Mouse (Mus musculus): ENCODE measurements around the gene Slc35e3. TPM values are rescaled to one million over a fixed set of nuclear protein-coding genes. Genes with fewer than 3 reads are reported as not detected.
A peak's percentile ranks its signal among the peaks of the same experiment; 100 is the strongest.
"Not testable (repeated sequence)": the region's sequence is repeated elsewhere in the genome, so short reads cannot be mapped to it uniquely, and the experiment has no call there.

Slc35e3 gene
- total and polyA plus RNA-seq, 3 experiments: 2.2 to 9.7 (median 5.0) TPM

- Histone ChIP-seq H3K9ac (ENCODE audit: insufficient read depth, low read depth) (no peak overlapping the region), H3K79me2 (replicated peaks; ENCODE audit: control insufficient read depth, extremely low read depth, insufficient read depth, poor library complexity, severe bottlenecking) (no peaks in the 10 kb centered on the region), H3K27me3 (replicated peaks) (no peaks in the 10 kb centered on the region), H3K9me3 (replicated peaks; ENCODE audit: low read length) (peaks cover 36% of the 10 kb centered on the region), H3K36me3 (replicated peaks in 1 of 2; ENCODE audit: control insufficient read depth in 1 of 2, insufficient read depth in 1 of 2, low read length in 1 of 2) (peaks cover 30 to 56% of the 10 kb centered on the region in 2 experiments), H3K4me2 (ENCODE audit: insufficient read depth, low read depth, poor library complexity, severe bottlenecking) (no peak overlapping the region), H3K4me1 (ENCODE audit: control insufficient read depth in 1 of 2, insufficient read depth in 2 of 2) (peaks cover 0 to 14% of the 10 kb centered on the region in 2 experiments; a peak in 2 of 4 replicates), H3K4me3 (replicated peaks in 1 of 3; ENCODE audit: low read depth in 2 of 3, low read length in 2 of 3, poor library complexity in 1 of 3) (no peak overlapping the region), H3K27ac (ENCODE audit: insufficient read depth, low read depth) (no peak overlapping the region)
- TF ChIP-seq PAX5 (IDR thresholded peaks at IDR 0.05; ENCODE audit: low read length): no peak
- TF ChIP-seq MEF2A (IDR thresholded peaks at IDR 0.05; ENCODE audit: borderline replicate concordance, low read depth, low read length): no peak
- no peak for TF ChIP-seq ZC3H11A (IDR thresholded peaks at IDR 0.05; ENCODE audit: low read depth, low read length)
- no peak for TF ChIP-seq NRF1 (IDR thresholded peaks at IDR 0.05; ENCODE audit: low read depth, low read length)
- TF ChIP-seq IRF4 (IDR thresholded peaks at IDR 0.05; ENCODE audit: low read depth, low read length): no peak
- no peak for TF ChIP-seq GABPA (IDR thresholded peaks at IDR 0.05; ENCODE audit: insufficient replicate concordance, low read depth, low read length)
- dilution Hi-C loops (cut with MboI; ENCODE audit: extremely low pct_ligation_motif_present, extremely low pct_unique_long_range_greater_than_20kb, low sequenced_read_pairs): no loop called here
- in situ Hi-C loops (cut with MboI; ENCODE audit: low pct_ligation_motif_present, low pct_unique_long_range_greater_than_20kb, low sequenced_read_pairs): no loop called here
- DNase-seq (ENCODE audit: extremely low read depth): no peak
These were observed 1.5 kb upstream of the Slc35e3 start for GRCm38 (mm10) chr10:117747711-117748110.

GRCm38 (mm10) chr10:117745570-117746296 is 432 bp downstream of the Slc35e3 start:
- peak overlapping the region; percentile 41 for H3K9ac ChIP-seq (ENCODE audit: insufficient read depth, low read depth)
- peak overlapping the region; percentile 34 to 61 (median 55) for H3K4me3 ChIP-seq (replicated peaks in 1 of 3; ENCODE audit: low read depth in 2 of 3, low read length in 2 of 3, poor library complexity in 1 of 3)
- H3K4me1 ChIP-seq (ENCODE audit: control insufficient read depth in 1 of 2, insufficient read depth in 2 of 2): peaks cover 0 to 14% of the 10 kb centered on the region in 2 experiments; a peak in 2 of 4 replicates
- H3K27ac ChIP-seq (ENCODE audit: insufficient read depth, low read depth); in situ Hi-C loops (cut with MboI; ENCODE audit: low pct_ligation_motif_present, low pct_unique_long_range_greater_than_20kb, low sequenced_read_pairs); H3K79me2 ChIP-seq (replicated peaks; ENCODE audit: control insufficient read depth, extremely low read depth, insufficient read depth, poor library complexity, severe bottlenecking); DNase-seq (ENCODE audit: extremely low read depth); H3K27me3 ChIP-seq (replicated peaks); dilution Hi-C loops (cut with MboI; ENCODE audit: extremely low pct_ligation_motif_present, extremely low pct_unique_long_range_greater_than_20kb, low sequenced_read_pairs): not testable (repeated sequence)
- H3K36me3 ChIP-seq (replicated peaks in 1 of 2; ENCODE audit: control insufficient read depth in 1 of 2, insufficient read depth in 1 of 2, low read length in 1 of 2): peaks cover 17 to 55% of the 10 kb centered on the region in 2 experiments
- peak overlapping the region; percentile 66 for H3K4me2 ChIP-seq (ENCODE audit: insufficient read depth, low read depth, poor library complexity, severe bottlenecking)
- 0 out of 2 replicates have a peak, but pooled peaks have one; percentile 3 for TF ChIP-seq MXI1 (IDR thresholded peaks at IDR 0.05; ENCODE audit: low read depth, low read length)
- H3K9me3 ChIP-seq (replicated peaks; ENCODE audit: low read length): peaks cover 22% of the 10 kb centered on the region

GRCm38 (mm10) chr10:117743917-117744316 is 2.2 kb downstream of the Slc35e3 start:
- Histone ChIP-seq H3K9me3 (replicated peaks; ENCODE audit: low read length) (peaks cover 8% of the 10 kb centered on the region), H3K4me2 (ENCODE audit: insufficient read depth, low read depth, poor library complexity, severe bottlenecking) (no peak overlapping the region), H3K9ac (ENCODE audit: insufficient read depth, low read depth) (no peak overlapping the region), H3K4me1 (ENCODE audit: control insufficient read depth in 1 of 2, insufficient read depth in 2 of 2) (peaks cover 0 to 14% of the 10 kb centered on the region in 2 experiments; a peak in 2 of 4 replicates), H3K27me3 (replicated peaks) (no peaks in the 10 kb centered on the region), H3K4me3 (replicated peaks in 1 of 3; ENCODE audit: low read depth in 2 of 3, low read length in 2 of 3, poor library complexity in 1 of 3) (no peak overlapping the region), H3K79me2 (replicated peaks; ENCODE audit: control insufficient read depth, extremely low read depth, insufficient read depth, poor library complexity, severe bottlenecking) (no peaks in the 10 kb centered on the region), H3K27ac (ENCODE audit: insufficient read depth, low read depth) (no peak overlapping the region), H3K36me3 (replicated peaks in 1 of 2; ENCODE audit: control insufficient read depth in 1 of 2, insufficient read depth in 1 of 2, low read length in 1 of 2) (peaks cover 17 to 58% of the 10 kb centered on the region in 2 experiments)
- in situ Hi-C loops (cut with MboI; ENCODE audit: low pct_ligation_motif_present, low pct_unique_long_range_greater_than_20kb, low sequenced_read_pairs) (no loop called here), dilution Hi-C loops (cut with MboI; ENCODE audit: extremely low pct_ligation_motif_present, extremely low pct_unique_long_range_greater_than_20kb, low sequenced_read_pairs) (no loop called here)
- TF ChIP-seq SIN3A (IDR thresholded peaks at IDR 0.05; ENCODE audit: low read length) (no peak), ZNF384 (IDR thresholded peaks at IDR 0.05; ENCODE audit: low read depth, low read length) (no peak), MAFK (IDR thresholded peaks at IDR 0.05; ENCODE audit: insufficient replicate concordance, low read length) (no peak), CHD2 (IDR thresholded peaks at IDR 0.05; ENCODE audit: low read length) (no peak), USF1 (IDR thresholded peaks at IDR 0.05; ENCODE audit: low read depth, low read length) (no peak)
- no peak for DNase-seq (ENCODE audit: extremely low read depth)

Measured in CH12.LX (cell line).